Mouse (Mus musculus) monocyte, adult 2 months (primary cell): Measurements from ENCODE around the gene Prox1.

Experiments
- DNase-seq, 2 experiments: peaks; one replicate each; pipeline ENCODE4 v3.0.0; 2022; ENCODE audit warnings: low spot score in 2 of 2, low read depth in 1 of 2

Gene Prox1

DNA sequence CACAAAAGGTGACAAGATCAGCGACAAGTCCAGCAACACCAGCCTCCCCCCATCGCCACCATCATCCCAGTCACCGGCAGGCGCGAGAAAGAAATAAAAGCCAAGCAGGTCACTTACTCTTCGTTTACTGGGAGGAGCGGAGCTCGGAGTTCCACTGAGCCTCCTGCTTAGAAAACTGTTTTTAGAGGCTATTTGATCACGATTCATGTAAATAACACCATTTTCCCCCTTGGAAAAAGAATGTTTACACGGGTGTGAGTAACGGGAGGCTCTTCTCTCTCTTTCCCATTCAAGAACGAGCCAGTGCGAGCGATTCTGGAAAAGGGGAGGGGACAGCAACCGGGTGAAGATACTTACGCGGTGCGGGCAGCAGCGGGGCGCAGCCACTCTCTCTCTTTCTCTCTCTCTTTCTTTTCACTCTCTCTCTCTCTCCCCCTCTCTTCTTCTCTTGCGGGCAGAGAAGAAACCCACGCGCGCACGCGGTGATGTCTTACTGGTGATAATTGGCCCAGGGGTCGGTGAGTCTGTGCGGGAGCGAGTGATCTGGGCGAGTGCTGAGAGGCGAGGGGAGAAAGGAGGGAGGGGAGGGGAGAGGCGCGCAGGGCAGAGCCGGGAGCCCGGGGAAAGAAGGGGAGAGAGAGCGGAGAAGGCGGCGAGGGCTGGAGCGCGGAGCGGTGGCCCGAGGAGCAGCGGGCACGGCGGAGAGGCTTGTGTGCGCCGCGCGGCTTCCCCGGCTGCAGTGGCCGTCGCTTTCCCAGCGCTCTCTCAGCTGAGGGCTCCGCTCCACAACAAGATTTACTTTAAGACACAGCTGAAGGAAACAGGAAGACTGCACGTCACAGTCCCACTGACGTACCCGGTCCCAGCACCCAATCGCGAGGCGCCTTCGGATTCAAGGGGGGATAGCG, at the start of gene Prox1:
TSS of gene Prox1 (minus strand) at position 804 of the 908 bp plus-strand sequence.
- no peak for DNase-seq

DNA sequence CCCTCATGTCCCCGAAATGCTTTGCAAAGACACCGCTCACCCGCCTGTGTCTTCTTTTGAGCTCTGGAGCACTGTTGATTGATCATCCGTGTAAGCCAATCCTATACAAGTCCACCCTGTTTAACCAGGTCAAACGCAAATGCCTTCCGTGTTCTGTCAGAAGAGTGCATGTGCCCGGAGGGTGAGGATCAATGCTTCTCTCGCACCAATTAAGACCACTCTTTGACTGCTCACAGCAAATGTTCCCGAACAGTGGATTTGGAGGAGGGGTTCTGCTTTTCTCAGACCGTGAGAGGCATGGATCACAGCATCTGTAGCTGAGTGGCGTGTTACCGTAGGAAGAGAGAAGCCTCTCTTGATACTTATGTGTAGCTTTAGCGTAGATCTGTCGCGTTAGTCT, 46.1 kb upstream of the Prox1 start:
- DNase-seq, result no peak

- DNase-seq, result no peak
These were observed 44.1 kb upstream of the Prox1 start for GRCm38 (mm10) chr1:190214626-190215025.

DNA sequence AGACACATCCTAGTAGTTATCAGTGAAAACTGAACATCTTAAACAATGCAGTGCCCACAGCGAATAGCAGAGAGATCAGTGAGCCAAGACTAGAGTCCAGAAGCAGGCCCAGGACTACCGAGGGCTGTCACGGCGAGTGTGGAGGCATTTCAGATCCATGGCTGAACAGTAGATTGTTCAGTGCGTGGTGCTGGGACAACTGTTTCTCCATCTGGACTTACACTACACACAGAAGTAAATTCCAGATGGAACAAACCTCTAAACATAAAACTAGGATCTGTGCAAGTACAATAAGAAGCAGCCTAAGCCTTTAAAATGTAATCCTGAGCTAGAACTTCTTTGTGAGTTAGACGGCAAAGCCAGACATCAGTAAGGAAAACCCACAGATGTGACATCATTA, 42.7 kb upstream of the Prox1 start:
- no peak for DNase-seq

GRCm38 (mm10) chr1:190207246-190207645, 36.7 kb upstream of the Prox1 start:
- DNase-seq, result no peak

GRCm38 (mm10) chr1:190205691-190206090, 35.2 kb upstream of the Prox1 start:
- DNase-seq, result no peak

DNA sequence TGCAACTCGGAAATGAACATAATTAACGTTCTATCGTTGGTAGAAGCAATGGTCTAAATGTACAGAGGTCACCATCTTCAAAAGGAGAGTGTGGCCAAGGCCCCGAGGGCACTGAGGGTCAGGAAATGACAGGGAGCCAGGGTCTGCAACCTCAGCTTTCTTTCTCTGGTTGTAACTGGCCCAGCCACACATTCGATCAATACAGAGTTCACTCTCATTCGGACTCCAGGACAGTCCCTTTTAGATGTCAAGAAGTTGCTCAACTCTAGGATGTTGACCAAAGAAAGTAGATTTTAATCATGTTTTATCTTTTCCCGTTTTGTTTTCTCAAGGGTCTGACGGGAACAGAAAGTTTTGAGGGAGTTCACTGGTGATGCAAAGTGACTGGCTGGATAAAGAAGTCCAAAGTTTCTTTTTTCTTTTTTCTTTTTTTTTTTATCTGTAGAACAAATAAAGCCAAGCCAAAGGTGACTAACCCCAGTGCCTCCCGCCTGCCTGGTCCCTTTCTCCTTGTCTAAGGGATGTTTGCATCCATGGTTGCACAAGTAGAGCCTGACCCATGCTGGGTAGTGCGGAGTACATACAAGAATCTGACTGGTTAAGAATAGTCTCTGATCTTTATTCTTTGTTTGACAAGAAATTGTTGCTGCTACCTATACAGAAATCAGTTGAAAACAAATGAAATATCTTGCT, 34.0 kb upstream of the Prox1 start:
- DNase-seq, result no peak

DNA sequence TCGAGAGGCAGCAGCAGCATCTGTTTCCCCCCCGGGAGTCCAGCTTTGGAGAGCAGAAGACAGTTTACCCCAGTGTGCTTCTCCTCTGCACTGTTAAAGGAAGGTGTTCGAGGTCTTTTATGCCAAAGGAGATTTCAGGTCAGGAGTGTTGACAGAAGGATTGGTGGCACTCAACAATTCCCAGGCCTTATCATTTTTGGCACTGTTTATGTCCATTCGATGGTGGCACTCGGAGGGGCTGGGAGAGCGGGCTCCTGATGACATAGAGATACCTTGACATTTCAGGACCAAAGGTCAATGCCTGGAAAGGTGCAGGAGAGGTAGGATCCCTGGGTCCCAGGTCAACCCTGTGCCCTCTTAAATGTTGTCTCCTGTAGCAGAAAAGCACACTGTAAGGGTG, 31.2 kb upstream of the Prox1 start:
- no peak for DNase-seq

- DNase-seq, result no peak
These were observed 30.5 kb upstream of the Prox1 start for GRCm38 (mm10) chr1:190200996-190201395.

- no peak for DNase-seq
These were observed 27.7 kb upstream of the Prox1 start for GRCm38 (mm10) chr1:190198247-190198646.

GRCm38 (mm10) chr1:190192011-190192410, 21.5 kb upstream of the Prox1 start:
- DNase-seq, result no peak

- DNase-seq, result no peak
These were observed 19.9 kb upstream of the Prox1 start for GRCm38 (mm10) chr1:190190231-190190965.

GRCm38 (mm10) chr1:190189125-190189524, 18.6 kb upstream of the Prox1 start:
- DNase-seq, result no peak

- DNase-seq, result no peak
These were observed 15.8 kb upstream of the Prox1 start for GRCm38 (mm10) chr1:190186336-190186735.

DNA sequence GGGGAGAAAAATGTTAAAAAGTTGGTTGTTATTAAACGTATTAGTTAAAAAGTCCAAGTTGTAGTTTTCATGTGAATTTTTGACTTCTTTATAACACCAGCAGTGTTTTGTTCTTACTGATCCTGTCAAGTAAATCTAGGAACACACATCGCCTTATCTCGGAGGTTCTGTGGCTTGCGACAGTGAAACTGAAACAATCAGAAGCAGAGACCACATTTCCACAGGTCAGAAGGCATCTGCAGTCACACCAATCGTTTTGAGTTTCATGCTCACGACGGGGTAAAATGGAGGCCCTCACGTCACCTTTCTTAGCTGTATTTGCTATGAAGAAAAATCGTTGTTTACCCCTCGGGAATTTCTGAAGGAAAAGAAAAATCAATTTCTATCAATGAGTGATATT, 14.8 kb upstream of the Prox1 start:
- DNase-seq, result no peak

GRCm38 (mm10) chr1:190183574-190183973, 13.1 kb upstream of the Prox1 start:
- DNase-seq, result no peak

DNA sequence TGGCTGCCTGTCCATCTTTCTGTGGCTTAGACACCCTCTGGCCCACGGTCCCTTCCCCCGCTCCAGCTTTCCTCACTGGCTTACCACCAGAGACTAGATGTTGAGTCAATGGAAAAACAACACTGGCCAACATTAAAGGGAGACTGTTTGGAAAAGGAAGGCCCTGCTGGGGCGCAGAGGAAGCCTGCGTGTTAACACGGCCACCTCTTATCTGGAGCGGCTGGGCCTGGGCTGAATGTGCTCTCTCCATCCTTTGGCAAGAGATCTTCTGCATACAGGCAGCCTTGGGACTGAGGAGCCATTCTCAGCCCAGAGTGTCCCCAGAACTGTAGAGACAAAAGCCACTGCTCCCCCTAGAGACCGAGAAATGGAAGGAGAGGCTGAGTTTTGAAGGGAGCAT, 11.3 kb upstream of the Prox1 start:
- no peak for DNase-seq

DNA sequence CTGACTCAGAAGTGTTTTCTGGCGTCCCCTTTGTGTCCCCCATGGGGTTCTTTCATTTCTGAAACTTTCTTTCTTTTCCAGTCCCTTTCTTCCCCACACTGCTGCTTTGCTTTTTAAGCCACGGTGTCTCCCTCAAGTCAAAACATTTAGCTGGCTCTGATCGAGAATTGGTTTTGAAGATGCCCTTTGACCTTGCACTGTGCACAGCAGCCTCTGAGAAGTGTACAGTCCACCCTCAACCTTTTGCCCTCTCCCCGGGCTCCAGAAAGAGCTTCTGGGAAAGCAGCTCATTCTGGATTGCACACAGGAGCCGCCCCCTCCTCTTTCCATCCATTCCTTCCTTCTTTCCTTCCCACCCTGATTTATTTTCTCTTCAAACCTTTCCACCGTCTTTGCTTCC, 10.3 kb upstream of the Prox1 start:
- DNase-seq, result no peak

DNA sequence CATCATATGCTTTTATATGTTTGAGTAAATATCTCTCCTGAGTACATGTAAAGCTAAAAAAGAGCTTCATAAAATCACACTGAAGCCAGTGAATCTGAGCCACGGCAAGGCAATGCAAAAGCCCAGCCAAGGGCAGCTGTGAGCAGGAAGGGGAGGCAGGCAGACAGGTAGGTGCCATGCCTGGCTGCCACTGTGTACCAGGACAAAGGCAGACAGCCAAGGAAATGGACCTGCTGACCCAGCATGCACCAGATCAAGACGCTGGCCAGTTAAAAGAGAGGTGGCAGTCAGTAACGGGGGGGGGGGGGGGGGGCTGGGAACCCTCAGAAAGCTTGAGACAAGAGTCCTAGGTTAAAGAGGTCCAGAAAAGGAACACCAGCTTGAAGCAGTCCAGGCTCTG, 6.4 kb upstream of the Prox1 start:
- no peak for DNase-seq

DNA sequence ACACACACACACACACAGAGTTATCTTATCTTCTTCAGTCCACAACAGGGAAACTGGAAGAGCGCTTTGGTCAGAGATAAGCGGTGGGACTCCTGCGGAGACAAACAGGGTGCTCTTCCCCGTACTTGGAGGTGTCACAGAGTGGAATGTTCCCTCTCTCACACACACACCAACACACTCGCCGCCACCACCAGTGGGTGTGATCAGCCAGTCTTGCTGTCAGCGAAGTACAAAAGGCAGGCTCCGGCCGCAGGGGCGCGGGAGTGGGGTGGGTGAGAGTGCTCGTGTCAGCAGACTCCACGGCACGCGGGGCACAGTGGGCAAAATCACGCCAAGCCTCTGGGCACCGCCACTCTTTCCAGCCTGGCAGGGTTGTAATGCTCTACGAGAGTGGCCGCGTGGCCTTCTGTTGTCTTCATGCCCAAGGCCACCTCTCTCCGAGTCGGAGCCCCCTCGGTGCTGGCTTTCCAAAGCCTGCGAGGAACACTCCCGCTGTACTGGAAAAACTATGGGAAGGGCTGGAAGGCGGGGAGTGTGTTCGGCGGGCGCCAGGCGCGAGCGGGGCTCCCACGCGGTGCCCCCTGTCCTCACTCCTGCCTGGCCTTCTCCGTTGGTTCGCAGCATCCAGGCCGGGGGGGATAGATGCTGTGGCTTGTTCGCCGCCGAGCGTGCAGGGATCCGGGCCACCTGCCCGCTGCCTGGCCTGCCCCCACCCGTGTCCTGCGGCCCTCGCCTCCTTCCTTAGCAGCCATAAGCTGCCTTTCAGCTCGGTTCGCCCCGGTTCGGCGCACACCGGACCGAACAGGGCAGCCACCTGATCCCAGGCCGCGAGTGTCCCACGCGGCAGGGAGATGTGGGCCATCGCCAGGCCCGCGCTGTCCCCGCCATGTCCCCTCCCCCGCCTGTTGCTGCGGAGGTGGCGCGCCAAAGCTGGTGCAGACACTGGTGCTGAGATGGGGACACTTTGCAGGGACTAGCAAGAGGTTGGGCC, 4.5 kb upstream of the Prox1 start:
- DNase-seq, result no peak

GRCm38 (mm10) chr1:190174231-190174630, 3.7 kb upstream of the Prox1 start:
- DNase-seq, result no peak
